Mouse (Mus musculus) erythroblast, embryonic 14.5 days (primary cell): ENCODE measurements around the gene 2200002D01Rik.

ENCODE experiments used
- GATA1 ChIP-seq: IDR thresholded peaks from 2 replicates; pipeline ENCODE4 v1.6.1; 2012; ENCODE audit warnings: low read length, inconsistent platforms, mixed read lengths
- TAL1 ChIP-seq: IDR thresholded peaks from 3 replicates; pipeline ENCODE4 v1.6.1; 2012; ENCODE audit warnings: low read length, inconsistent platforms, mixed read lengths

- TF ChIP-seq TAL1 (no peak), GATA1 (no peak)
Measured at GRCm38 (mm10) chr7:29246015-29246414, 2.3 kb downstream of the 2200002D01Rik start.
